Mouse (Mus musculus) heart, adult 2 months (tissue): ENCODE measurements at regions not wholly inside any gene's neighbourhood (a gene's known extent, or its start where the extent isn't known, plus 50 kb on each side); places are given as distances from the start of the nearest gene placed in this dataset.
A peak's percentile ranks its signal among the peaks of the same experiment; 100 is the strongest.

Experiments used
- DNase-seq, 2 experiments: peaks; one replicate each; pipeline ENCODE4 v3.0.0; 2021
- H3K27ac ChIP-seq: fragments of 200-600 bp; 2 replicates; pipeline ENCODE4 v1.8.1; 2022
- H3K27me3 ChIP-seq: fragments of 200-500 bp; 2 replicates; pipeline ENCODE4 v1.6.1; 2012; ENCODE audit warnings: mild to moderate bottlenecking, low read length, inconsistent platforms, mixed read lengths; ENCODE audit not compliant: control insufficient read depth, insufficient read depth
- H3K36me3 ChIP-seq: fragments of 200-500 bp; 2 replicates; pipeline ENCODE4 v1.6.1; 2012; ENCODE audit warnings: low read length, inconsistent platforms; ENCODE audit not compliant: control insufficient read depth, insufficient read depth
- H3K4me1 ChIP-seq: fragments of 200-500 bp; 2 replicates; pipeline ENCODE4 v1.6.1; 2011; ENCODE audit warnings: low read length; ENCODE audit not compliant: control insufficient read depth, insufficient read depth
- H3K4me3 ChIP-seq: fragments of 200-600 bp; 2 replicates; pipeline ENCODE4 v1.8.1; 2022
- H3K79me2 ChIP-seq: fragments of 200-500 bp; replicated peaks from 2 replicates; pipeline ENCODE4 v1.6.1; 2012; ENCODE audit warnings: mild to moderate bottlenecking, inconsistent platforms, low read length, moderate library complexity, mixed read lengths; ENCODE audit not compliant: control insufficient read depth, insufficient read depth
- H3K9ac ChIP-seq: fragments of 200-500 bp; 2 replicates; pipeline ENCODE4 v1.6.1; 2012; ENCODE audit warnings: low read depth, mild to moderate bottlenecking, control low read depth, inconsistent platforms, low read length, mixed read lengths
- CTCF ChIP-seq: fragments of 200-600 bp; IDR thresholded peaks from 2 replicates; pipeline ENCODE4 v1.8.1; 2022; ENCODE audit warnings: antibody characterized with exemption, mild to moderate bottlenecking, moderate library complexity
- EP300 ChIP-seq: fragments of 200-500 bp; IDR thresholded peaks from 2 replicates; pipeline ENCODE4 v1.6.1; 2011; ENCODE audit warnings: low read depth, low read length, control low read depth; ENCODE audit not compliant: insufficient read depth
- POLR2A ChIP-seq: fragments of 200-500 bp; IDR thresholded peaks from 2 replicates; pipeline ENCODE4 v1.6.1; 2011; ENCODE audit warnings: mild to moderate bottlenecking, low read depth, low read length, control low read depth; ENCODE audit not compliant: insufficient read depth
- WGBS: fragments of 180-500 bp; shearing (Covaris S2); methylation state at CpG from one replicate; pipeline ENCODE4 v1.1.7; 2018; 5-methylcytosine and 5-hydroxymethylcytosine counted together
- intact Hi-C: fragments of 180-260 bp; cut with DNase I; formaldehyde crosslinking; loops from one replicate; pipeline ENCODE4 v1.15.1; 2025

- no peak for TF ChIP-seq POLR2A
- TF ChIP-seq CTCF, result no peak
- TF ChIP-seq EP300, result no peak
Observed at GRCm38 (mm10) chr17:64502376-64502775, 98.2 kb upstream of the Man2a1 start.

GRCm38 (mm10) chr17:64505956-64506355 lies 94.6 kb upstream of the Man2a1 start:
- intact Hi-C loops, result loop anchor here (10.0 kb wide), 2 partner anchors 369 to 749 kb away; no protein-coding TSS in a partner anchor
- Histone ChIP-seq H3K27ac (no peak overlapping the region), H3K9ac (no peak overlapping the region), H3K4me3 (no peak overlapping the region), H3K4me1 (no peaks in the 10 kb centered on the region), H3K36me3 (no peaks in the 10 kb centered on the region), H3K79me2 (no peaks in the 10 kb centered on the region), H3K27me3 (no peaks in the 10 kb centered on the region)
- TF ChIP-seq POLR2A (no peak), EP300 (no peak), CTCF (no peak)
- WGBS, result 87% methylated on average over 2 of the region's 2 CpGs
- DNase-seq, result no peak

More at GRCm38 (mm10) chr17:64502376-64502775, 98.2 kb upstream of the Man2a1 start:
- intact Hi-C loops, result loop anchor here (10.0 kb wide), 2 partner anchors 372 to 752 kb away; no protein-coding TSS in a partner anchor
- no peak overlapping the region for H3K27ac ChIP-seq
- no peak overlapping the region for H3K9ac ChIP-seq
- no peaks in the 10 kb centered on the region for H3K36me3 ChIP-seq
- H3K79me2 ChIP-seq, result no peaks in the 10 kb centered on the region
- WGBS, result 65% methylated on average over 2 of the region's 2 CpGs
- H3K4me3 ChIP-seq, result no peak overlapping the region
- no peaks in the 10 kb centered on the region for H3K27me3 ChIP-seq
- no peaks in the 10 kb centered on the region for H3K4me1 ChIP-seq
- no peak for DNase-seq

- TF ChIP-seq CTCF (no peak), EP300 (no peak), POLR2A (no peak)
Observed at GRCm38 (mm10) chr17:64511139-64511779, 89.3 kb upstream of the Man2a1 start.

DNA sequence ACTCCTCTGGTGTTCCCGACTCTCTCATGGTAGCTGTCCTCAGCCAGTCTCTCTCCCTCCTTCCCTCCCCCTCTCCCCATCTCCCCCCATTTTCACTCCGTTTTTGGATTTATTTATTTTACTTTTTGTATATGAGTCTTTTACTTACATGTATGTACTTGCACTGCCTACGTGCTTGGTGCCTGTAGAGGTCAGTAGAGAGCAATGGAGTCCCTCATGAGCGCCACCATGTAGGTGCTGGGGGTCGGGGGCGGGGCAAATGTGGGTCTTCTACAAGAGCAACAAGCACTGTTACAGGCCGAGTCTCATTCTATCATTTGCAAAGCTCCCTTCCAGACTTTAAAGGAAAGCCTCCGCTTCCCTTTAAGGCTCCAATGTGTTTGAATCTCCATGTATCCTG lies 78.3 kb upstream of the Man2a1 start:
- Histone ChIP-seq H3K4me3 (no peak overlapping the region), H3K9ac (no peak overlapping the region), H3K27ac (no peak overlapping the region), H3K36me3 (no peaks in the 10 kb centered on the region), H3K4me1 (no peaks in the 10 kb centered on the region), H3K27me3 (no peaks in the 10 kb centered on the region), H3K79me2 (no peaks in the 10 kb centered on the region)
- intact Hi-C loops, result no loop called here
- TF ChIP-seq CTCF (peak; percentile 43), POLR2A (no peak)
- DNase-seq, result no peak
- 70% methylated on average over 8 of the region's 8 CpGs for WGBS

More at GRCm38 (mm10) chr17:64511139-64511779, 89.3 kb upstream of the Man2a1 start:
- Histone ChIP-seq H3K79me2 (no peaks in the 10 kb centered on the region), H3K4me1 (no peaks in the 10 kb centered on the region), H3K36me3 (no peaks in the 10 kb centered on the region), H3K9ac (no peak overlapping the region), H3K27ac (no peak overlapping the region), H3K4me3 (no peak overlapping the region), H3K27me3 (no peaks in the 10 kb centered on the region)
- WGBS, result 71% methylated on average over 3 of the region's 3 CpGs
- intact Hi-C loops, result no loop called here
- DNase-seq, result no peak

DNA sequence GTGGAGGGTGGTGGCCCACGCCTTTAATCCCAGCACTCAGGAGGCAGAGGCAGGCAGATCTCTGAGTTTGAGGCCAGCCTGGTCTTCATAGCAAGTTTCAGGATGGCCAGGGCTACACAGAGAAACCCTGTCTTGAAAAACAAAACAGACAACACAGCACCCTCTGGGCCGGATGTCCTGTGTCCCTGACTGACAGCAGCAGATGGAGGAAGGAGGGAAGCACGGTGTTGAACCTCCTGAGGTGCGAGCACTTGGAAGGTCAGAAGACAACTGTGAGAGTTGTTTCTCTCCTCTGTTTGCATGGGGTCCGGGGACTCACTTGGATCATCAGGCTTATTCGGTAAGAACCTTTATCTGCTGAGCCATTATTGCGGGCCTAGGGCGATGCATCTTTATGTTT lies 76.6 kb upstream of the Man2a1 start:
- Histone ChIP-seq H3K27ac (no peak overlapping the region), H3K27me3 (no peaks in the 10 kb centered on the region), H3K79me2 (no peaks in the 10 kb centered on the region), H3K4me1 (no peaks in the 10 kb centered on the region), H3K9ac (no peak overlapping the region), H3K4me3 (no peak overlapping the region), H3K36me3 (no peaks in the 10 kb centered on the region)
- 85% methylated on average over 8 of the region's 8 CpGs for WGBS
- no peak for DNase-seq
- TF ChIP-seq EP300 (no peak), POLR2A (no peak), CTCF (no peak)
- intact Hi-C loops, result no loop called here

GRCm38 (mm10) chr17:64527817-64528216 lies 72.7 kb upstream of the Man2a1 start:
- intact Hi-C loops, result no loop called here
- Histone ChIP-seq H3K4me1 (no peaks in the 10 kb centered on the region), H3K27me3 (no peaks in the 10 kb centered on the region), H3K4me3 (no peak overlapping the region), H3K79me2 (no peaks in the 10 kb centered on the region), H3K9ac (no peak overlapping the region), H3K27ac (no peak overlapping the region), H3K36me3 (no peaks in the 10 kb centered on the region)
- TF ChIP-seq EP300, result no peak
- TF ChIP-seq POLR2A, result no peak
- no peak for TF ChIP-seq CTCF
- no peak for DNase-seq
- 58% methylated on average over 7 of the region's 7 CpGs for WGBS
